7 mouse cellular contexts compared by ENCODE assay signal in genomic region chr2:180428331-180428730, GRCm38 (mm10). TPM values are rescaled to one million over a fixed set of nuclear protein-coding genes. Genes with fewer than 3 reads are reported as not detected.
DNase-seq lines count a peak whose midpoint lies in the region; ATAC-seq and TF ChIP-seq lines count a peak whose summit lies in the region.

No protein-coding gene starts in this region.

- 37% methylated on average over 2 of the region's 2 CpGs for WGBS in limb, embryonic 14.5 days

- DNase-seq in layer of hippocampus, postnatal 14 days (ENCODE audit: low spot score in 2 of 2) = peak; percentile 44 to 54
- DNase-seq in layer of hippocampus, adult 9-10 months (ENCODE audit: low spot score) = no peak
- DNase-seq in NIH3T3 (ENCODE audit: low read depth) = peak; percentile 47
- DNase-seq in limb, embryonic 14.5 days (ENCODE audit: low spot score) = peak; percentile 21
- no peak for DNase-seq in adrenal gland, postnatal 10 days
- DNase-seq in spleen, postnatal 10 days (ENCODE audit: low spot score in 2 of 2) = no peak

- peaks cover 12% of the 10 kb centered on the region; the same call in 1 of the 2 replicates for H3K4me1 ChIP-seq in E14TG2a.4 (replicated peaks; ENCODE audit: low read depth, low read length)
- peaks cover 4% of the 10 kb centered on the region for H3K4me1 ChIP-seq in limb, embryonic 14.5 days (ENCODE audit: control insufficient read depth, insufficient read depth, low read length)

- ATAC-seq in limb, embryonic 14.5 days (ENCODE audit: low FRiP score, low read depth) = no peak

- no peak overlapping the region for H3K4me2 ChIP-seq in limb, embryonic 14.5 days (replicated peaks; ENCODE audit: low read depth, low read length, severe bottlenecking)

- H3K27ac ChIP-seq in limb, embryonic 14.5 days (replicated peaks; ENCODE audit: low read depth, low read length) = no peak overlapping the region

- TF ChIP-seq POLR2A in limb, embryonic 14.5 days (IDR thresholded peaks at IDR 0.05; ENCODE audit: borderline replicate concordance, extremely low read depth, insufficient read depth, insufficient read length) = no peak

- 0 out of 2 replicates have a peak, but pooled peaks cover 3% of the 10 kb centered on the region for H3K27me3 ChIP-seq in E14TG2a.4 (ENCODE audit: insufficient read depth, low read length)
- H3K27me3 ChIP-seq in limb, embryonic 14.5 days (ENCODE audit: control insufficient read depth, insufficient read depth, low read length) = no peaks in the 10 kb centered on the region

- no peaks in the 10 kb centered on the region for H3K9me3 ChIP-seq in E14TG2a.4 (ENCODE audit: low read length)
- H3K9me3 ChIP-seq in limb, embryonic 14.5 days (ENCODE audit: control insufficient read depth, low read length) = no peaks in the 10 kb centered on the region

- H3K4me3 ChIP-seq in E14TG2a.4 (replicated peaks; ENCODE audit: low read length) = no peak overlapping the region
- no peak overlapping the region for H3K4me3 ChIP-seq in limb, embryonic 14.5 days (replicated peaks; ENCODE audit: low read length)

- no peaks in the 10 kb centered on the region for H3K36me3 ChIP-seq in E14TG2a.4 (ENCODE audit: insufficient read depth, low read length)
- H3K36me3 ChIP-seq in limb, embryonic 14.5 days (ENCODE audit: control insufficient read depth, insufficient read depth, low read length) = no peaks in the 10 kb centered on the region

- peak; percentile 38 for TF ChIP-seq CTCF in E14TG2a.4 (conservative IDR thresholded peaks at IDR 0.05; ENCODE audit: low read length)

- H3K9ac ChIP-seq in limb, embryonic 14.5 days (ENCODE audit: low read depth, low read length, severe bottlenecking) = no peak overlapping the region

RNA-seq across cellular contexts. Expression of gene Slco4a1, which starts 27.7 kb away (rescaled TPM):
- total RNA-seq in layer of hippocampus, postnatal 14 days (2021) = 1 to 10 TPM in 1 of 2 experiments, under 1 TPM in 1; 0.94 to 2.0 TPM
- 0.87 and 1.1 TPM in 2 replicates for polyA plus RNA-seq in limb, embryonic 14.5 days (2012; rRNA removed)
- 0.41 and 0.54 TPM in 2 replicates for polyA plus RNA-seq in limb, embryonic 14.5 days (2014; fragmentation: Nextera tagmentation; extraction: Ambion mirVana)
- total RNA-seq in adrenal gland, postnatal 10 days (2021) = 1 to 10 TPM; 4.4 to 5.1 TPM

Comparison
In these comparisons a context has a peak if more than half of its experiments do, and no peak if none do; other contexts are left out.
1. DNase-seq: peak in layer of hippocampus, postnatal 14 days (2 of 2), NIH3T3 (single experiment) and limb, embryonic 14.5 days (single experiment); none in layer of hippocampus, adult 9-10 months (single experiment), adrenal gland, postnatal 10 days (single experiment) and spleen, postnatal 10 days (0 of 2).